Mouse (Mus musculus) stomach, embryonic 14.5 days (tissue): Measurements from ENCODE around the gene Frem2. TPM values are rescaled to one million over a fixed set of nuclear protein-coding genes. Genes with fewer than 3 reads are reported as not detected.

Experiments used
- ATAC-seq: fragments of 200-750 bp; cut with Nextera tagmentation; 2 replicates; pipeline ENCODE4 v1.8.0; 2017; ENCODE audit warnings: low read depth, moderate TSS enrichment; ENCODE audit not compliant: insufficient number of reproducible peaks, insufficient read depth, low FRiP score
- H3K27ac ChIP-seq: fragments of 300-500 bp; sonication (generic); 2 replicates; pipeline ENCODE4 v1.5.1; 2014; ENCODE audit warnings: mild to moderate bottlenecking, low read length, moderate library complexity, mixed read lengths
- H3K27me3 ChIP-seq: fragments of 300-500 bp; sonication (generic); 2 replicates; pipeline ENCODE4 v1.6.1; 2014; ENCODE audit warnings: low read length, control low read depth, mixed read lengths; ENCODE audit not compliant: control insufficient read depth, insufficient read depth
- H3K36me3 ChIP-seq: fragments of 300-500 bp; sonication (generic); 2 replicates; pipeline ENCODE4 v1.6.1; 2014; ENCODE audit warnings: mild to moderate bottlenecking, control low read depth, low read length, moderate library complexity, mixed read lengths; ENCODE audit not compliant: control insufficient read depth, insufficient read depth
- H3K4me1 ChIP-seq: fragments of 300-500 bp; sonication (generic); 2 replicates; pipeline ENCODE4 v1.6.1; 2014; ENCODE audit warnings: low read length, control low read depth, mixed read lengths; ENCODE audit not compliant: control insufficient read depth, insufficient read depth
- H3K4me2 ChIP-seq: fragments of 300-500 bp; sonication (generic); replicated peaks from 2 replicates; pipeline ENCODE4 v1.6.1; 2014; ENCODE audit warnings: low read depth, low read length, control low read depth
- H3K4me3 ChIP-seq: fragments of 300-500 bp; sonication (generic); 2 replicates; pipeline ENCODE4 v1.5.1; 2014; ENCODE audit warnings: low read depth, low read length, control low read depth
- H3K9ac ChIP-seq: fragments of 300-500 bp; sonication (generic); replicated peaks from 2 replicates; pipeline ENCODE4 v1.6.1; 2014; ENCODE audit warnings: low read depth, mild to moderate bottlenecking, control low read depth, low read length, moderate library complexity, mixed read lengths
- H3K9me3 ChIP-seq: fragments of 300-500 bp; sonication (generic); 2 replicates; pipeline ENCODE4 v1.6.1; 2016; ENCODE audit warnings: low read depth, low read length, control low read depth; ENCODE audit not compliant: control insufficient read depth
- WGBS: fragments of 180-500 bp; shearing (Covaris S2); extraction: QIAGEN DNeasy Blood & Tissue Kit; methylation state at CpG from one replicate; pipeline ENCODE4 v1.1.7; 2014; 5-methylcytosine and 5-hydroxymethylcytosine counted together
- polyA plus RNA-seq: library from polyadenylated mRNA; unstranded; fragments of >200 nt; fragmentation: Nextera tagmentation; extraction: Ambion mirVana; gene quantifications from 2 replicates; pipeline ENCODE4 v1.2.1, GENCODE M21; 2014

Gene Frem2
- polyA plus RNA-seq, 1 experiment from 2014 or later: 24.8 TPM

DNA sequence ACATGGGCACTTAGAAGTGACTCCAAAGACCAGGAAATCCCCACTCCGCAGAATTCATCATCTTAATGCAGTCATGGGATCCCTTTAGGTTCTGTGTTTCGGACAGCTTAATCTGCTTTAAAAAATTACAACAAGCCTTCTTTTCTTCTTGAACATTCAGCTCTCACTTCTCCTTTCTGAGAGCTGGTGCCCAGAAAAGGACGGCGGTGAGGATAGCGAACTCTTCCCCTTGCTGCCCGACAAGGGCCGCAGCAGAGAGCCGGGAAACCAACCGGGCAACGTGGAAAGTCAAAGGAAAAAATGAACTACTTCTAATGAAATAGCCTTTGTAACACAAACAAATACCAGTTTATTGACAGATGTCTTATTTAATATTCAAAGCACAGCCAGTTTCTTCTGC is 134.4 kb downstream of the Frem2 start:
- Histone ChIP-seq H3K4me2 (no peak overlapping the region), H3K27me3 (no peaks in the 10 kb centered on the region), H3K27ac (no peak overlapping the region), H3K36me3 (no peaks in the 10 kb centered on the region; the same call in 1 of the 2 replicates), H3K9me3 (no peaks in the 10 kb centered on the region), H3K9ac (no peak overlapping the region), H3K4me1 (no peaks in the 10 kb centered on the region), H3K4me3 (no peak overlapping the region)
- no peak for ATAC-seq
- 85% methylated on average over 10 of the region's 10 CpGs for WGBS

DNA sequence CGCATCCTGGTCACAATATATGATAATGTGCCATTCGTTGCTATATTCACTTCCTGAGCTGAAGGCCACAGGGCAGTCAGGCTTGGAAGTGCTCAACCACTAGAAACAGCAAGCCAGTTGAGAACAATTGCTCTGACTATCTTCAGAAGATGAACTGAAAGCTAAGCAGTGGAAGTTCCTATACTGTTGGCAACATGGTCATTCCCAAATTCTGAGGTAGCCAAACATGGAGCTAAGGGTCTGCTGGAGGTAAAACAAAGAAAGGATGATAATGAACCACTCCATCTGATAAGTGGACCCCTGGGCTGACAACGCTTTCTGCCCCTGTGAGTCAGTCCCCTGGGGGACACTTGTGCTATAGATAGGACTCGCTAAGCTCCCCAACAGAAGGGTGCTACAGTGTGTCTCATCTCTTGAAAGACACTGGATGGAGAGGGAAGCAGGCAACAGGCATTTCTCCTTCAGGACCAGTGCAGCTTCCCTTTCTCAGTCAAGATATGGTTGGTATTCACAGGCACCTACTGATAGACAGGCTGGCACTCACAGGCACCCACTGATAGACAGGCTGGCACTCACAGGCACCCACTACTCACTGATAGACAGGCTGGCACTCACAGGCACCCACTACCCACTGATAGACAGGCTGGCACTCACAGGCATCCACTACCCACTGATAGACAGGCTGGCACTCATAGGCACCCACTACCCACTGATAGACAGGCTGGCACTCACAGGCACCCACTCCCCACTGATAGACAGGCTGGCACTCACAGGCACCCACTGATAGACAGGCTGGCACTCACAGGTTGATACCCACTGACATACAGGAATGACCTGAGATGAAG is 142.7 kb downstream of the Frem2 start:
- no peak for ATAC-seq
- WGBS: 81% methylated on average over 4 of the region's 4 CpGs
- Histone ChIP-seq H3K36me3 (no peaks in the 10 kb centered on the region; the same call in 1 of the 2 replicates), H3K9ac (no peak overlapping the region), H3K9me3 (no peaks in the 10 kb centered on the region), H3K4me3 (no peak overlapping the region), H3K27me3 (no peaks in the 10 kb centered on the region), H3K27ac (no peak overlapping the region), H3K4me1 (no peaks in the 10 kb centered on the region), H3K4me2 (no peak overlapping the region)

DNA sequence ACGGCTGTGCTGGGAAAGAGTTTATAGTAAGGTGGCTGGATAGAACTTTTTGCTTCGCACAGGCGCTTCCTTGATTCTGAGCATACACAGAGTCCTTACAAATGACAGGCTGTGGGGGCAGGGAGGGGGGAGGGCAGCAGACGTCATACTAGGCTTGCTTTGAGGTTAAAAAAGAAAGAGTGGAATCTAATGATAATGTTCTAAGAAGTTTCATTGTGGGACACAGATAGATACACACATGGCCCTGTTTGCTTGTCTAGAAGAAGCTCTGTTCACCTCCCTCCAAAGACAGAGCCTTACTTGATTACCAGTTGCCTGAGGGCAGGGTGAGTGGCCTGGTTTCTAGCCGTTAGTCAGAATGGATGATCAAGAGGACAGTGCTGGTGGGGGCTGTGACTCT is 144.1 kb downstream of the Frem2 start:
- Histone ChIP-seq H3K27me3 (no peaks in the 10 kb centered on the region), H3K27ac (no peak overlapping the region), H3K4me1 (no peaks in the 10 kb centered on the region), H3K4me2 (no peak overlapping the region), H3K36me3 (no peaks in the 10 kb centered on the region; the same call in 1 of the 2 replicates), H3K9ac (no peak overlapping the region), H3K4me3 (no peak overlapping the region), H3K9me3 (no peaks in the 10 kb centered on the region)
- WGBS: 34% methylated on average over 5 of the region's 5 CpGs
- ATAC-seq: no peak

DNA sequence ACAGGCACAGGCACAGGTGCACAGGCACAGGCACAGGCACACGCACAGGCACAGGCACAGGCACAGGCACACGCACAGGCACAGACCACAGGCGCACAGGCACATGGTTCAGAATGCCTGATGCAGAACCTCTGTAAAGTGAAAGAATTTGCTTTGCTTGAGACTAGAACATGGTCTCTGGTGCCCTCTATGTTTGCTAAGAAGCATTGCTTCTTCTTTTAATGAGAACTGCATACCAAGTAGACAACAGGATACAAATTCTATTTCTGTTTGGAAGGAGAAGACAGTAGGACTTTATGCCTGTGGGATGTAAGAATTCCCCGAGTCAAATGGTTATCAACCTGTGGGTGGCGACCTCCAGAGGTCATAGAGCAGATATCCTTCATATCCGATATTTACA is 154.7 kb downstream of the Frem2 start:
- Histone ChIP-seq H3K36me3 (no peaks in the 10 kb centered on the region), H3K9ac (no peak overlapping the region), H3K27ac (no peak overlapping the region), H3K4me2 (no peak overlapping the region), H3K4me3 (no peak overlapping the region), H3K9me3 (no peaks in the 10 kb centered on the region), H3K27me3 (no peaks in the 10 kb centered on the region), H3K4me1 (no peaks in the 10 kb centered on the region)
- ATAC-seq: no peak
- WGBS: 54% methylated on average over 6 of the region's 6 CpGs

DNA sequence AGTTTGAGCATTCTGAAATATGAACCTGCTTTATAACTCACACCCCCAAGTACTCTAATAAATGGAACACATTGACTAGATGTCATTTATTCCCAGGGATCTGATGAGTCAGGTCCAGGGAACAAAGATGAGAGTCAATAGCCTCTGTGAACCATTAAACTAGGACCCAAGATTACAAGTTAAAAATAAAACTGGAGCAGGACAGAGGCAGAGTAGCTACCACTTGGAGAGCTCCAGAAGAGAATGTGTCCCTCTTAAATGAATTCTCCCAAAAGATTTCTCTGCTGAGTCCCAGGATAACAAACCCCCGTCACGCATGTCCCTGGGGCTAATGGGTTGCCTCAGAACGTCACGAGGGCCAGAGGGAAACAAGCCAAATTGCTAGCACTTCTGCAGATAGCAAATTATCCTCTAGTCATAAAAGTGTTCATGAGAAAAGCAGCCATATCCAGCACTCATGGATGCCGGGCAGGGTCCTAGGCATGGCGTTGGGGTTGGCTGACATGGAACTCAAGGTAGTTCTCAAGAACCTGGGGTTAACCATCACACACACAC is 158.7 kb downstream of the Frem2 start:
- Histone ChIP-seq H3K27me3 (no peaks in the 10 kb centered on the region), H3K4me1 (no peaks in the 10 kb centered on the region), H3K4me2 (no peak overlapping the region), H3K27ac (no peak overlapping the region), H3K9me3 (no peaks in the 10 kb centered on the region), H3K4me3 (no peak overlapping the region), H3K36me3 (no peaks in the 10 kb centered on the region), H3K9ac (no peak overlapping the region)
- WGBS: 74% methylated on average over 6 of the region's 6 CpGs
- no peak for ATAC-seq

DNA sequence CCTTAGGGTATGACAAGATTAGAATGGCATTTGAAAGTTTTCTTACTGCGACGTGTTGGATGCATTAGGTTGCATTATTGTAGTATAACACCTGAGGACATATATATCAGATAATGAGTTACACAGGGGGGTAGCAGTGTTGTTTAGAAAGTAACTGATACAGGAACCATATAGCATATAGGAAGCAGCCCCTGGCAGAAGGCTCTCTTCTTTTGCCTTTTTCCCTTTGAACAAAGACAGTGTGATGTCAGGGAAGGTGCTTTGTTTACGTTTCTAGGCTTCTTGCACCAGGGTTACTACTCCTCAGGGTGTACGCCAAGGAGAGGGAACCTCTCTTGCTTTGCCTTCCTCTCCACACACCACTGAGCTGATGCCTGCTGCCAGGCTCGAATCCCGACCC is 168.8 kb downstream of the Frem2 start, which contains the start of gene Stoml3:
Gene Stoml3, plus strand, starts transcription at position 301 of the 400 bp plus-strand sequence.
- Histone ChIP-seq H3K9ac (no peak within 1 kb of the TSS), H3K27ac (no peak within 1 kb of the TSS), H3K4me1 (no peaks in the 10 kb centered on the region), H3K36me3 (no peaks in the 10 kb centered on the region), H3K4me3 (no peak within 1 kb of the TSS), H3K9me3 (no peaks in the 10 kb centered on the region), H3K4me2 (no peak within 1 kb of the TSS), H3K27me3 (no peaks in the 10 kb centered on the region)
- 79% methylated on average over 6 of the region's 6 CpGs for WGBS
- ATAC-seq: no peak

DNA sequence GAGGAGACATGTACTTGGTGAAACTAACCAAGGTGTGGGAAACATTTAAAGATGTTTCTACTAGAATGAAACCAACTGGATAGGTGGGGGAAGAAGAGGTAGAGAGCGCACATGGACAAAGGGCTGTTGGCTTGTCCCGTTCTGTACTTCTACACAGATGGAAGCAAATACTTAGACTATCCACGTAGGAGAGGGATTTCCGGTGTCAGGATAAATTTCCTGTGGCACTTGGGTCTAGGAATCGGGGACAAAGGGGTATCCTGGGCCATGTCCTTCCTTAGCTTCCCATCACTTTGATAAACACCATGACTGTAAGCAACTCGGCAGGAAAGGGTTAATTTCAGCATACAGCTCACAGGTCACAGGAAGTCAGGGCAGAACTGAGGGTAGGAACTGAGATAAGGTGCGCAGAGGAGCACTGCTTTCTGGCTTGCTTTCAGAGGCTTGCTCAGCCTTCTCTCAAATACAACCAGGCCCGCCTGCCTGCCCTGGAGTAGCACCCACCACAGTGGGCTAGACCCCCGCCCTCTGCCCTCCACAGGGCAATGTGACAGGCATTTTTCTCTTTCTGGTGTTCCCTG is 170.1 kb downstream of the Frem2 start:
- Histone ChIP-seq H3K27me3 (no peaks in the 10 kb centered on the region), H3K4me3 (no peak overlapping the region), H3K9ac (no peak overlapping the region), H3K4me2 (no peak overlapping the region), H3K9me3 (no peaks in the 10 kb centered on the region), H3K4me1 (no peaks in the 10 kb centered on the region), H3K36me3 (0 out of 2 replicates have a peak, but pooled peaks cover under 1% of the 10 kb centered on the region), H3K27ac (no peak overlapping the region)
- ATAC-seq: 0 out of 2 replicates have a peak, but pooled peaks have one; percentile 10
- WGBS: 58% methylated on average over 9 of the region's 9 CpGs

DNA sequence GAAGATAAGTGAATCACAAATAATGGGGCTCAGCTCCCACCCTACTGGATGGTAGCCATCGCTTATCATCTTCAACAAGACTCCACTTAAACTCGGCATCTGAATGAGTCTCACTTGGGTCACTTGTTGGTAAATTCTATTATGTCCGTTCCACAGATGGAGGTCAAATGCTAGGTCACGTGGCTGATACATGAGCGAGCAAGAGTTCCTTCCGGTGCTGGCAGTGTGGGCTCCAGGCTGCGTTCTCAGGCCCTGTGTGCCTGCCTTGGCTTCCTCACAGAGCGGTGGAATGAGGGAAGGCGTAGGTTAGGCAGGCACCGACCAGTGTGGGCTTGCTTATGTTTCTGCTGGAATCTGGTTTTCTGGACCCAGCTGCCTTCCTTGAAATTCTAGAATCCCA is 170.6 kb downstream of the Frem2 start:
- 70% methylated on average over 10 of the region's 10 CpGs for WGBS
- Histone ChIP-seq H3K27ac (no peak overlapping the region), H3K4me3 (no peak overlapping the region), H3K27me3 (no peaks in the 10 kb centered on the region), H3K9me3 (no peaks in the 10 kb centered on the region), H3K4me1 (no peaks in the 10 kb centered on the region), H3K36me3 (0 out of 2 replicates have a peak, but pooled peaks cover 4% of the 10 kb centered on the region), H3K4me2 (no peak overlapping the region), H3K9ac (no peak overlapping the region)
- ATAC-seq: no peak
